Mouse (Mus musculus): Measurements from ENCODE around the gene Rnf13. TPM values are rescaled to one million over a fixed set of nuclear protein-coding genes. Genes with fewer than 3 reads are reported as not detected.
"Not testable (repeated sequence)": the region's sequence is repeated elsewhere in the genome, so short reads cannot be mapped to it uniquely, and the experiment has no call there.

Rnf13 gene
- polyA plus RNA-seq, 2 experiments, result 43.0 to 76.5 TPM

DNA sequence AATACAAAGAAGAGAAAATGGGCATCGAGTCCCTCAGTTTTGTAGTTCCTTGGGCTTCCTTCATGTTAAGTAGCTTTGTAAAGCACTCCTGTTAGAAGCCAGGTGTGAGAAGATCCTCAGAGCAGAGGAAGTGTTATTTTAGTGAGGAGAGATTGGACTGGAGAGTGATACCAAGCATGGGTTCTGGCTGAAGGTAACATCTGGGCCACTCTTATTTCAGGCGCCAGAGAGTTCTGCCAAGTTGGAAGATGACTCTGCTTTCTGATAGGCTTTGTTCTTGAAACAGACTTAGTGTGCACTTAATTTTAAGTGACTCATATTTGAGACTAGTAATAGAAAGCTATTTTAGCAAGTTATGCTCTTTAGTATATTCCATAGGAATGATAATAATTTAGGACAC, 41.1 kb downstream of the Rnf13 start:
- H3K27me3 ChIP-seq (ENCODE audit: control insufficient read depth, insufficient read depth, low read length), result no peaks in the 10 kb centered on the region
- DNase-seq (ENCODE audit: low spot score), result no peak
- peaks cover 9% of the 10 kb centered on the region for H3K36me3 ChIP-seq (ENCODE audit: control insufficient read depth, insufficient read depth, low read length)
- H3K4me2 ChIP-seq (replicated peaks; ENCODE audit: low read depth, low read length, severe bottlenecking), result no peak overlapping the region
- TF ChIP-seq POLR2A (IDR thresholded peaks at IDR 0.05; ENCODE audit: borderline replicate concordance, extremely low read depth, insufficient read depth, insufficient read length), result no peak
- H3K9ac ChIP-seq (ENCODE audit: low read depth, low read length, severe bottlenecking), result no peak overlapping the region
- H3K4me1 ChIP-seq (ENCODE audit: control insufficient read depth, insufficient read depth, low read length), result no peaks in the 10 kb centered on the region
- no peak overlapping the region for H3K4me3 ChIP-seq (replicated peaks; ENCODE audit: low read length)
- no peak overlapping the region for H3K27ac ChIP-seq (replicated peaks; ENCODE audit: low read depth, low read length)
- WGBS, result 90% methylated on average over 2 of the region's 2 CpGs
- H3K9me3 ChIP-seq (ENCODE audit: control insufficient read depth, low read length), result no peaks in the 10 kb centered on the region
- no peak for ATAC-seq (ENCODE audit: low FRiP score, low read depth)

DNA sequence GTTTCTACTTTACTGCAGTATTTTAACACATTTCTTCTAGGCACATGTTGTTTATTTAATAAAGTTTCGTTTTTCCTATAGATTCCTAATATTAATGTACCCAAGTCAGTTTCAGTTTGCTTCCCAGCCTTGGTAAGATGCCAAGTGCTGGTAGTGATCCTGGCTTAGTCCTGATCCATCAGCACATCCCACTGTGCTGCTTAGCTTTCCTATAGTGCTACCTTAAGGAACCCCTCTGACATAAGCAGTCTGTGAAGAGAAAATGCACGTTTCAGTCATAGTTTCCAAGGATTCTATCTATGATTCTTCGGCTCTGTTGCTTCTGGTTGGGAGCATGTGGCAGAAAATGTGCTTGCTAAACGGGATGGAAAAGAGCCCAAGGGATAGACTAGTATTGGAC, 52.6 kb downstream of the Rnf13 start:
- no peak overlapping the region for H3K4me3 ChIP-seq (replicated peaks; ENCODE audit: low read length)
- no peaks in the 10 kb centered on the region for H3K36me3 ChIP-seq (ENCODE audit: control insufficient read depth, insufficient read depth, low read length)
- WGBS, result 72% methylated on average over 4 of the region's 4 CpGs
- no peak for TF ChIP-seq POLR2A (IDR thresholded peaks at IDR 0.05; ENCODE audit: borderline replicate concordance, extremely low read depth, insufficient read depth, insufficient read length)
- no peak overlapping the region for H3K27ac ChIP-seq (replicated peaks; ENCODE audit: low read depth, low read length)
- H3K9ac ChIP-seq (ENCODE audit: low read depth, low read length, severe bottlenecking), result no peak overlapping the region
- no peak overlapping the region for H3K4me2 ChIP-seq (replicated peaks; ENCODE audit: low read depth, low read length, severe bottlenecking)
- no peaks in the 10 kb centered on the region for H3K9me3 ChIP-seq (ENCODE audit: control insufficient read depth, low read length)
- no peaks in the 10 kb centered on the region for H3K4me1 ChIP-seq (ENCODE audit: control insufficient read depth, insufficient read depth, low read length)
- no peaks in the 10 kb centered on the region for H3K27me3 ChIP-seq (ENCODE audit: control insufficient read depth, insufficient read depth, low read length)
- DNase-seq (ENCODE audit: low spot score) (no peak), ATAC-seq (ENCODE audit: low FRiP score, low read depth) (no peak)

DNA sequence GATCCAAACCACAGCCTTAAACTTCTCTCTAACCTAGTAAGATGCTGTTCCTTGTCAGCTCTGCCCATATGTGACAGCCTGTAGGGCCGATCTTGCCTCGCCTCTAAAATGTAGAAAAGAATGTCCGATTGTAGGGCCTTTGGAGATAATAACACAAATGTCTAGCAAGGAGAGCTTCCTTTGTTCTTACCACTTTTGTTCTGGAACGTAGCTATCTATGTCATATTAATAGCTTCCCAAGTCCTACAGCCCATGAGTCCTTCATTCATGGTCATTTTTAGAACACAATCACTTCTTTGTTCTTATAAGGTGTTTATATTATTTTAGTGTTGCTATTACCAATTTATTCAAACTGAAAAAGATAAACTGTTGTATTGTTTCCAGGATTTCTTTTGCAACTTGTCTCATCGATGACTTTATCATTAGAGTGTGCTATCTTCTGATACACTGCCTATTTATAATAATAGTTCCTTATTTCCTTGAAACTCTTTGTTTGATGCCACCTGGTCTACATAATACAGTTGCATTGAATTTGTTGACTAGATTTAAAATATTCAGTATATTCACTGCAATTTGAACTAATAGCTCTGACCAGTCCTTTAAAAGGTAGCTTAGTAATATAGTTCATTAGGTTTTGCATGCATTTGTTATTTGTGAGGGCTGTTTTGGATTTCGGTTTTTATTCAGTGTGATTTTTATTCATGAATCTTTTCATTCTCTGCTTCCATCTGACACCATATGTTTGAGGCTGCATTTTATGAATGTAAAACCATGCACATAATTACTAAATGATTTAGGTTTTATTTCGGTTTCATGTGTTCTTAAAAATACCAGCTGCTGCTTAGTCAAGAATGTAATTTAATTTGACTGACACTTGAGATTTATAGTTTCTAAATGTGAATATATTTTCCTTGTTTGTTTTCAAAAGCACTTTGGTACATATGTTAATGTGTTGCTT, 53.4 kb downstream of the Rnf13 start:
- H3K9ac ChIP-seq (ENCODE audit: low read depth, low read length, severe bottlenecking), result no peak overlapping the region
- TF ChIP-seq POLR2A (IDR thresholded peaks at IDR 0.05; ENCODE audit: borderline replicate concordance, extremely low read depth, insufficient read depth, insufficient read length), result no peak
- no peak for ATAC-seq (ENCODE audit: low FRiP score, low read depth)
- no peaks in the 10 kb centered on the region for H3K9me3 ChIP-seq (ENCODE audit: control insufficient read depth, low read length)
- H3K27ac ChIP-seq (replicated peaks; ENCODE audit: low read depth, low read length), result no peak overlapping the region
- 84% methylated on average over 7 of the region's 7 CpGs for WGBS
- H3K27me3 ChIP-seq (ENCODE audit: control insufficient read depth, insufficient read depth, low read length), result no peaks in the 10 kb centered on the region
- H3K36me3 ChIP-seq (ENCODE audit: control insufficient read depth, insufficient read depth, low read length), result no peaks in the 10 kb centered on the region
- no peaks in the 10 kb centered on the region for H3K4me1 ChIP-seq (ENCODE audit: control insufficient read depth, insufficient read depth, low read length)
- H3K4me2 ChIP-seq (replicated peaks; ENCODE audit: low read depth, low read length, severe bottlenecking), result no peak overlapping the region
- no peak for DNase-seq (ENCODE audit: low spot score)
- H3K4me3 ChIP-seq (replicated peaks; ENCODE audit: low read length), result no peak overlapping the region

DNA sequence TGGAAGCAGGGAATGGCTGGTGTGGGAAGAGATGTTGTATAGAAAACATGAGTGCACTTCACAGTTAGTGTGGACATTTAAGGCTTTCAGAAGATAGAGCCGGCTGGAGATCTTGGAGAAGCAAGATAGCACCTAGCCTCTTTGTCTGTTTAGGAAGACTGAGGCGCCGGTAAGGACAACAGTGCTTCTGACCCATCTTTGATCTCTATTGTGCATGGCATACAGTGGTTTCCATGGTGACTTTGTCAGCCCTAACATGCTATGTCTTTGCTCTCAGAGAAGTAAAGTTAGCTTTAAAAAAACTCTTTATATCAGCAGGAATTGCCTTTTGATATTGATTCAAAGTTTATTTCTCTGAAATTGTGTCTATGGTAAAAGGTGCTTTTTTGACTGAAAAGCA, 55.2 kb downstream of the Rnf13 start:
- Histone ChIP-seq H3K27me3 (ENCODE audit: control insufficient read depth, insufficient read depth, low read length) (no peaks in the 10 kb centered on the region), H3K9ac (ENCODE audit: low read depth, low read length, severe bottlenecking) (no peak overlapping the region), H3K4me2 (replicated peaks; ENCODE audit: low read depth, low read length, severe bottlenecking) (no peak overlapping the region), H3K4me1 (ENCODE audit: control insufficient read depth, insufficient read depth, low read length) (no peaks in the 10 kb centered on the region), H3K36me3 (ENCODE audit: control insufficient read depth, insufficient read depth, low read length) (no peaks in the 10 kb centered on the region), H3K4me3 (replicated peaks; ENCODE audit: low read length) (no peak overlapping the region), H3K27ac (replicated peaks; ENCODE audit: low read depth, low read length) (no peak overlapping the region), H3K9me3 (ENCODE audit: control insufficient read depth, low read length) (no peaks in the 10 kb centered on the region)
- whole genome bisulfite sequencing, result 90% methylated on average over 3 of the region's 3 CpGs
- no peak for DNase-seq (ENCODE audit: low spot score)
- ATAC-seq (ENCODE audit: low FRiP score, low read depth), result no peak
- TF ChIP-seq POLR2A (IDR thresholded peaks at IDR 0.05; ENCODE audit: borderline replicate concordance, extremely low read depth, insufficient read depth, insufficient read length), result no peak

DNA sequence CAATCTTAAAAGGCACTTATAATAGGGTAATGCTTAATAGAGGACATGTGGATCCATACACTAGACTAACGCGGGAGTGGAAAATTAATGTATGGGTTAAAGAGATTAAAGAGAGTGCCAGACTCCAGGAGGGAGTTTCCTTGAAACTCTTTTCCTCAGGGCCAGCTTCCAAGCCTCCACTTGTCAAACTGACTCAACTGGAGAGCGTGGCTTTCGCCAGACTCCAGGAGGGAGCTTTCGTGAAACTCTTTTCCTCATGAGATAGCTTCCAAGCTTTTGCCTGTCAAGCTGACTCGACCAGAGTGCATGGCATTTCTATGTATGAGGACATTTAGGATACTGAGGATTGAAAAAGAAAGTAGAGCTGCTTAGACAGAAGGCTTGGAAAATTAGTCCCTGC, 59.2 kb downstream of the Rnf13 start:
- ATAC-seq (ENCODE audit: low FRiP score, low read depth), result not testable (repeated sequence)

More for the DNA sequence above, 59.2 kb downstream of the Rnf13 start:
- H3K27ac ChIP-seq (replicated peaks; ENCODE audit: low read depth, low read length); H3K9me3 ChIP-seq (ENCODE audit: control insufficient read depth, low read length); H3K27me3 ChIP-seq (ENCODE audit: control insufficient read depth, insufficient read depth, low read length); H3K4me1 ChIP-seq (ENCODE audit: control insufficient read depth, insufficient read depth, low read length); DNase-seq (ENCODE audit: low spot score); H3K4me3 ChIP-seq (replicated peaks; ENCODE audit: low read length); H3K4me2 ChIP-seq (replicated peaks; ENCODE audit: low read depth, low read length, severe bottlenecking); H3K9ac ChIP-seq (ENCODE audit: low read depth, low read length, severe bottlenecking); H3K36me3 ChIP-seq (ENCODE audit: control insufficient read depth, insufficient read depth, low read length): not testable (repeated sequence)
- WGBS, result 50% methylated on average over 6 of the region's 6 CpGs

All from limb, embryonic 14.5 days (tissue).